Mouse (Mus musculus) embryonic facial prominence, embryonic 13.5 days (tissue): ENCODE measurements around the gene Zfp36. TPM values are rescaled to one million over a fixed set of nuclear protein-coding genes. Genes with fewer than 3 reads are reported as not detected.

Source experiments
- polyA plus RNA-seq: library from polyadenylated mRNA; unstranded; fragments of >200 nt; fragmentation: Nextera tagmentation; extraction: Ambion mirVana; gene quantifications from 2 replicates; pipeline ENCODE4 v1.2.1, GENCODE M21; 2015

Zfp36 gene
- polyA plus RNA-seq, 1 experiment from 2014 or later = 11.0 TPM

Other genes with a start within 250 kb of the Zfp36 start
- gene Fbl, start 210.5 kb downstream of the Zfp36 start, polyA plus RNA-seq = 140 and 167 TPM in 2 replicates
- 14.8 and 14.9 TPM in 2 replicates for gene Dyrk1b, start 200.8 kb downstream of the Zfp36 start, polyA plus RNA-seq
- 3.6 TPM in 2 replicates for gene Eid2, start 112.4 kb downstream of the Zfp36 start, polyA plus RNA-seq
- gene Eid2b, start 102.5 kb downstream of the Zfp36 start, polyA plus RNA-seq = 19.7 TPM in 2 replicates
- gene Selenov, start 89.1 kb downstream of the Zfp36 start, polyA plus RNA-seq = 0.17 TPM in 1 of 2 replicates, not detected in the other
- gene Dll3, start 78.0 kb downstream of the Zfp36 start, polyA plus RNA-seq = 1.0 and 1.2 TPM in 2 replicates
- 133 and 134 TPM in 2 replicates for gene Timm50, start 68.2 kb downstream of the Zfp36 start, polyA plus RNA-seq
- 88.3 and 93.4 TPM in 2 replicates for gene Supt5, start 41.5 kb downstream of the Zfp36 start, polyA plus RNA-seq
- 1,032 and 1,091 TPM in 2 replicates for gene Rps16, start 29.6 kb downstream of the Zfp36 start, polyA plus RNA-seq
- 102 and 109 TPM in 2 replicates for gene Plekhg2, start 7.7 kb downstream of the Zfp36 start, polyA plus RNA-seq
- 40.5 and 53.5 TPM in 2 replicates for gene Med29, start 12.5 kb upstream of the Zfp36 start, polyA plus RNA-seq
- gene Paf1, start 12.7 kb upstream of the Zfp36 start, polyA plus RNA-seq = 80.5 and 89.6 TPM in 2 replicates
- gene Gmfg, start 57.2 kb upstream of the Zfp36 start, polyA plus RNA-seq = 9.9 and 13.4 TPM in 2 replicates
- 5.3 and 7.6 TPM in 2 replicates for gene Lrfn1, start 71.7 kb upstream of the Zfp36 start, polyA plus RNA-seq
- gene Ifnl2, start 130.2 kb upstream of the Zfp36 start, polyA plus RNA-seq = not detected in 2 replicates
- gene Ifnl3, start 142.6 kb upstream of the Zfp36 start, polyA plus RNA-seq = not detected in 2 replicates
- gene Sycn, start 160.6 kb upstream of the Zfp36 start, polyA plus RNA-seq = not detected in 2 replicates
- gene Nccrp1, start 167.0 kb upstream of the Zfp36 start, polyA plus RNA-seq = 0.18 TPM in 1 of 2 replicates, not detected in the other
- 32.8 and 33.3 TPM in 2 replicates for gene Samd4b, start 217.9 kb upstream of the Zfp36 start, polyA plus RNA-seq
- 35.8 and 36.0 TPM in 2 replicates for gene Pak4, start 217.9 kb upstream of the Zfp36 start, polyA plus RNA-seq